Mouse (Mus musculus): ENCODE data around the gene Scgb1b17.
"Not testable (repeated sequence)": the region's sequence is repeated elsewhere in the genome, so short reads cannot be mapped to it uniquely, and the experiment has no call there.

DNA sequence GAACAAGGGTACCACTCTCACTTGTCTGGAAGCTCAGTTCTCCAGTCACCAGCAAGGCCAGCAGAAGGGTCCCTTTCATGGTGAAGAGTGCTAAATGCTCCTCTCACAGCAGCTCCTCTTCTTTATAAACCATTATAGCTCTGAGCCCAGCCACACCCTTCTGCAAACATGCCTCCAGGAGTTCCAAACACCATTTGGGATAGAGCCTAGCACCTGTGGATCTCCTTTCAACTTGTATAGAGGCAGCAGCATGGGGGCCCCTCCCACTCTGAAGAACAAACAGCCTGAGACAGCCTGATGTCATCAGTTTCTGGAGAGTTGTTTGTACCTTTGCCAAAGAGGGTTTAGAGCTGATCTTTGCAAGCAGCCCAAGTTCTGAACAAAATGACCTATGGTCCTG, 6.8 kb upstream of the Scgb1b17 start, which contains the start of gene Scgb2b17:
- not testable (repeated sequence) for TF ChIP-seq GATA1, TAL1 (IDR thresholded peaks at IDR 0.05; ENCODE audit: low read length)

All from erythroblast, embryonic 14.5 days (primary cell).